Mouse (Mus musculus) frontal cortex, postnatal 25 days (tissue): Measurements from ENCODE around the gene Gfm1.

ENCODE experiments used
- DNase-seq, 2 experiments: peaks; one replicate each; pipeline ENCODE4 v3.0.0; 2022; ENCODE audit warnings: low spot score in 2 of 2

Gfm1 gene

DNA sequence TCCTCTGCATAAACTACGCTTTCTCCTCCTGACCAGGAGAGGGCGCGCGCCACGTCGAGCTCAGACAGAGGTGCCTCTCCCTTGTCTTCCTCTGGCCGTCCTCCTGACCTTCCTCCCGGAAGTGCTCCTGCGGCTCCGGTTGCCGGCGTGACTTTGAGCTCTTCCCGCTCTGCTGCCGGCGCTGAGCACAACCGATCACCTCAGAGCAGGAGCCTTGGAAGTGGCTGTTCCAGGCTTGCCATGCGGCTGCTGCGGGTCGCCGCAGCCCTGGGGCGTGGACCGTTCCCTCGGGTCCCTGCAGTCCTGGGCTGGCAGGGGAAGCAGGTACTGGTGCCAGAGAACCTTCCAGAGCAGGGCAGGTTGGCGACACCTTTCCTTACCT is at the start of gene Gfm1:
Gene Gfm1 (plus strand): TSS at position 98 of the 382 bp plus-strand sequence.
- DNase-seq, result peak; percentile 78 to 85

DNA sequence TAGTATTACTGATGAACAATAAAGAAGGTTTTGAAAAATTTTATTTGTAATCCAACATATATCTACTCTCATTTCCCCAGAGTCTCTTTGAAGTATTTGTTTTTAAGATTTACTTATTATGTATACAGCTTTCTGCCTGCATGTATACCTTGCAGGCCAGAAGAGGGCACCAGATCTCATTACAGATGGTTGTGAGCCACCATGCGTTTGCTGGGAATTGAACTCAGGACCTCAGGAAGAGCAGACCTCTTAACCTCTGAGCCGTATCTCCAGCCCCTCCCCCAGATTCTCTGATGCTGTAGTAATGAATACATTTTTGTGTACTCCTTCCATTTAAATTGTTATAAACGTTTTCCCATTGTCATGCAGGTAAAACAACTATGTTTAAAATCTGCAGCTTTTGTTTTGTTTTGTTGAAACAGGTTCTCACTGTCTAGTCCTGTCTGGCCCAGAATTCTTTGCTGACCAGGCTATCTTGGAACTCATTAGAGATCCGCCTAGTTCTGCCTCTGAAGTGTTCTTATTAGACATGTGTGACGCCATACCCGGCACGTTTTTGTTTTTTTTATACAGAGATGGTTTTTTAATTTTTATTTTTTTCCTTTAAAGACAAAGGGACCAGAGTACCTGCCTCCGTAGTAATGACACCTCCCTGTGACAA is 428 bp upstream of the Gfm1 start:
- no peak for DNase-seq

DNA sequence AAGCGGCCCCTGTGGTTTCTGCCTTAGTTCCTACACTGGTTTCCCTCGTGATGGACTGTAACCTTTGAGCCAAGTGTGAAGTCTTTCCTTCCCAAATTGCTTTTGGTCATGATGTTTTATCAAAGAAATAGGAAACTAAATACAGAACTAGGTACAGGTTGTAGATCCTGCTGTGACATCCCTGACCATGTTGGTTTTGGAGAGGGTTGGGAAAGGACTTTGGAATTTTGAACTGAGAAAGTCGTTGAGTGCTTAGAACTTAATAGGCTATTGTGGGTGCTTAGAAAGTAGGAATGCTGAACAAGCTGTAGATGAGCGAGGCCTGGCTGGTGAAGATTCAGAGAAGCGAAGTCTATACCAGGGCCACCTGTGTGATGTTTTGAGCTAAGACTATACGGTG is 4.1 kb downstream of the Gfm1 start:
- DNase-seq, result no peak

DNA sequence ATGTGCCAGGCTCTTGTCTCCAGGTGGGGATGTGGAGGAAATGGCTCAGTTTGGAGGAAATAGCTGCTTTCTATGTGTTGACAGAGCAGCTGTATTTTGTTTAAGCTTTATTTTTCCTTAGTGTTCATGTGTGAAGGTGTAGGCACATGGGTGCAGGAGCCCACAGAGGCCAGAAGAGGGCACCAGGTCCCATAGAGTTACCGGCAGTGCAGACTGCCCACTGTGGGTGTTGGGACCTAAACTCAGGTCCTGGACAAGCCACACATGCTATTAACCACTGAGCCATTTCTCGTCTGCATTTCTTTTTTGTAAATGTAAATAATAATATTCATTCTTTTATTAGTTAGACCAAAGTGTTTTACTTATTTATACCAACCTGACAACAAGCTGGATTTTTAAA is 17.2 kb downstream of the Gfm1 start:
- DNase-seq, result no peak

DNA sequence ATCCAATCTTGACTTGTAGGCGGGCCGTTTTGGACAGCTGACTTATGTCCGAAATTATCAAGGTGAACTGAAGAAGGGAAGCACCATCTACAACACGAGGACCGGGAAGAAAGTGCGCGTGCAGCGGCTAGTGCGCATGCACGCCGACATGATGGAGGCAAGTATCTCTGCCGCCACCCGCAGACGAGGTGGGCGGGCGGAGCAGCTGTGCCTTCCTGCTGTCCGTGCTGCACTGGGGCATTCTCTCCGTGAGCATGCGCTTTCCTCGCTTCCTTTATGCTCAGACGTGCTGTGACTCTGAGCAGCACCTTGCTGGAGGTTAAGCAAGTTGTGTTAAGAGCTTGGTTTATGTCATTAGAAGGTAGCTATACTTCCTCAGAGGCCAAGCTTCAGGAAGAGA is 19.8 kb downstream of the Gfm1 start:
- no peak for DNase-seq

DNA sequence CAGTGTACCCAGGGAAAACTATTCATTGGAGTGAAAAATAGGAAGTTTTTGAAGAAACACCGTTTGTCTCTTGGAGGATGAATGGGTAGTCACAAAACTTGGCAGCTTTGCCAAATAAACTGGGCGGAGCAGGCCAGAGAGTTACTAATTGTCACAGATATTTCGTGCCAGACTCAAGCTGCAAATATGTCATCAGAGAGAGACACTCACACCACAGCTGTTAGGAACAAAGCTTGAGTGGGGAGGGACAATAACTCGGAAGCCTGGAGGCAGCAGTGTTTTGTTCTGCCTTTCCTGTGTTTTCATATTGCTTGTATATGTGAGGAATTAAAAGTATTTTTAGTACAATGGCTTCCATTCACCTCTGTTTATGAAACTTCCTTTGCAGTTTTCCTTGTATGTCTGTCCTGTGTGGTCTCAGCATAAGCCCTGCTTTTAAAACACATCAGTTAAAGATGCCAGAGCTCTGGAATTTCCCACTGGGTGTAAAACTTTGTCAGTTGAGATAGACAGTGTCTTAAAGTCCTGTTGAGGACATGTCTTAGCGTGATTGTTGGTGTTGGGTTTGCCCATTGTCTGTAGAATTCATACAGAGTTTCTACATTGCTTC is 20.8 kb downstream of the Gfm1 start:
- DNase-seq, result no peak

DNA sequence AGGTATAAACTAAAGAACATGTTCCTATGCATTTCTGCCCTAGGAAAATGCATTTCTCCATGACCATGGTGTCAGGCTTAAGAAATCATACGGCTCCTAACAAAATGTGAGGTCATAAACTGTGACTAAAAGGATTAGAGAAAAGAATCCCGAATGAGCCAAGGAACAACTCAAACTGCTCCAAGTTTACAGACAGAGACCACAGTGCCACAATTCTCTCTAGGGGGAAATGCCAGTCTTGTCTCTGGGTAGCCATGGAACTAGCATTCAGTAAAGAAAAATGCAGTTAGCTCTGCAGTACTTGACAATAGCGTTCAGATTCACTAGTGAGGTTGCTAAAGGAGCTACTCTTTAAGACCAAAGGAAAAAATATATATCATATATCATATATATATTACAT is 30.0 kb downstream of the Gfm1 start:
- DNase-seq, result no peak

DNA sequence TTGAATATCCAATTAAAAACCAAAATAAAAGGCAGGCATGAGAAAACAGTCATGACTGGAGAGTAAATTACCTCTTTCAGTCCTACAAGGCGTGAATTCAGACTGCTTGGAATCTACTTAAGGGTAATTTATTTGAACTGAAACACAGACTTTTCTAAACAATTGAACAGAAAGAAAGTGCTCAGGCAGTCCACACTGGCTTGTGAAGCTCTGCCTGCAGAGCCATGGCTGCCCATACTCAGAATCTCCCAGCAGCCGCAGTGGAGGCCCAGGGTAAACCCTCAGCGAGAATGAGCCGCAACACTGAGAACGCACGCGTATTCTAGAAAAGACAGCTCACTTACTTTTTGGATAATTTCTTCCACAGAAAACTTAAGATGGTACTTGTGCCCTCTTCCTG is 32.1 kb downstream of the Gfm1 start:
- DNase-seq, result no peak

DNA sequence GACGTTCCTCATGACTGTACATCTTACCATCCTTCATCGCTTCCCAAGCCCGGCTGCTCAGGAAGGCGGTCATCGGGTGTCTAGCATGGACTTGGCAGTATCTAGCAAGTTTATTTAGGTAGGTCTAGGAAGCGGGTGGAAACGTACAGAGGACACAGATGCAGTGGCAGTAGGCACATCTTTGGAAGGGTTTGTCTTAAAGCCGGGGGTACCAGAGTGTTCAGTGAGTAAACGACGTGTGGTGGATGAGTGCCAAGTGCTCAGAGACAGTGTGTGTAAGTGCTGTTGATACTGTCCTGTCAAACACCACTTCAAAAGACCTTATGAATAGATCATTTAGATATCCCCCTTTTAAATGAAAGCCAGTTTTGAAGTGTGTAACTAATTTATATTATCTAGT is 32.7 kb downstream of the Gfm1 start:
- DNase-seq, result no peak

DNA sequence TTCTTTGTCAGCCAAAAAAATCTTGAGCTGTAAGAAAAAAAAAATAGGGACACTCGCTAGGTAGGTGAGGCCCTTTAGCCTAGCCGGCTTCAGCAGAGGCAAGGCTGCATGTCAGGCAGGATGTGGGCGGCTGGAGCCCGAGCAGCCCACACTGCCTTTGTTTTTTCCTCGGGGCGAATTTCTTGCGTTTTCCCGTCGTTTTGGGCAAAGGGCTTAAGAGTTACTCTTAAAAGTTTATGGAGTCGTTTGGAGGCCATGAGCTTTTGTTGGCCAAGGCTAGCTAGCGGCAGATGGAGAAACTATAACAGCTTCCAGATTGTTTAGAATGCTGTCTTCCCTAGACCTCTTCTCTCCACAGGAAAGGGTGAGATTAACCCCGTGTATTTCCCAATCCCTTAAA is 33.1 kb downstream of the Gfm1 start:
- DNase-seq, result no peak

DNA sequence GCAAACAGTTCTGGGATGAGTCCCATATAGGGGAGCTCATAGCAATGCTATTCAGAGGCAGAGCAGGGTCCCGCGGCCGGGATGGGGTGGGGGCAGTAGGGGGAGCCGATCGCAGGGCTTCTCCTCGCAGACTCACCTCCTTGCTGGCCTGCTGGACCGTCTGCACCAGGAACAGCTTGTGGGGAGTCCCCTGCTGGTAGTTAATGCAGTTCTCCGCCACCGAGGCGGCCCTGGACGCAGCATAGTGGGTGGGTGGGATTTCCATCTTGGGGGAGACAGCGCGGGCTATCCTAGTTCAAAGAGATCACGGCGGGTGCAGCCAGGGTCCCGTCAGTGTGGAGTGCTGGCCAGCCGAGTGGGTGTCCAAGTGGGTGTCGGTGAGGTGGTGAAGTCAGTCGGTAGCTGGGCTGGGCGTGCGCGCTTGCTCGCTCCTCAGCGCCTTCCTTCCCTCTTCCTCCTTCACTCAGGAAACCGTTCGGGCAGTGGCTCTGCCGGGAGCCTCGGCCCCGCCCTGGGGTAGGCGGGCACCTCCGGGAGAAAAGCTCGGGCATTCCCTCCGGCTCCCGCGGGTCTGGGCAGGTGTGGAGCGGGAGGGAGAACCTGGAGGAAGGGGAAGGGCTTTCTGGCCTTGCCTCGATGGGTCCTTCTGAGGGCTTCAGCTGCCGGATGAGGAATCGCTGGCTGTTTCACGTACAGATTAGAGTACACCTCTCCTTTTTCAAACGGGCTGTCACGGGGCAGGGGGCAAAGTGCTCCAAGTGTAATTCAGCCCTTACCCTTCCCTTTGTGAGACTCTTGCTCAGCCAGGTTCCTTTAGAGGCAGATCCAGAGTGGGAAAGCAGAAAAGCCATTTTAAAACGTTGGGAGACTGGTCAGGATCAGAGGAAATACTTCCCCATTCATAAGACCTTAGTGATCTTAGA is 33.8 kb downstream of the Gfm1 start, which contains the start of gene Lxn:
Gene Lxn (minus strand): TSS at position 477 of the 923 bp plus-strand sequence.
- peak; percentile 32 to 55 for DNase-seq

DNA sequence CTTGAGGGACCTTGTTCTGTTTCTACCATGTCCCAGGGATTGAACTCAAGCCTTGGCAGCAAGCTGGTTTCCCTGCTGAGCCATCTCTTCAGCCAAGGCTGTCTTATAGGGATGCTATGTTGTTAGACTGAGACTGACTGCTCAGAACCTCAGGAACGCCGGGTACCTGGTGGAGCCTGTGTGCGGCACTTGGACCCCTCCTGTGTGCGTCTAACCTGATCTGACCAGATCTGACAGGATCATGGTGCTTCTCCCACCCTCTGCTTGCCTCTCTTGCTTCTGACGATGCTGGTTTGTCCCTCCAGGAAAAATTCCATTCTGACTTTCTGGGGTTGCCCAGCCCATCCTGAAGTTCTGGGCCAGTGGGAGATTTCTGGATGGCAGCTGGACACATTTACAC is 36.7 kb downstream of the Gfm1 start:
- no peak for DNase-seq

DNA sequence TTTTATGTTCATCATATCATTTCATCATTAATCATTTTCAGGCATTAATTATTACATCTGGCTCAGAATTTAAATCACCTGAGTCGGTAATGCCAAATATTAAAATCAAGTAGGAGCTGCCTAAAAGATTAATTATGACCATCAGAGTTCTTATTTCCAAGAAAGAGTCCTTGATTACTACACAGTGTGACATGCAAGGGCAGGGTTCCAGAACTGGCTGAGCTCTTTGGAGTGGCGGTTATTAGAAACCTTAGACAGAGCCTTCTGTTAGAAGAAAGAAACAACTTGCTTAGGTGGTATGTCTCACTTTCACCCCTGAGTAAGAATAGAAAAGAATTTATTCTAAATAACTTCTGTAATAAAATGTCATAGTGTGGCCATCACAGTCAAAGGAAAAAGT is 37.4 kb downstream of the Gfm1 start:
- DNase-seq, result no peak

DNA sequence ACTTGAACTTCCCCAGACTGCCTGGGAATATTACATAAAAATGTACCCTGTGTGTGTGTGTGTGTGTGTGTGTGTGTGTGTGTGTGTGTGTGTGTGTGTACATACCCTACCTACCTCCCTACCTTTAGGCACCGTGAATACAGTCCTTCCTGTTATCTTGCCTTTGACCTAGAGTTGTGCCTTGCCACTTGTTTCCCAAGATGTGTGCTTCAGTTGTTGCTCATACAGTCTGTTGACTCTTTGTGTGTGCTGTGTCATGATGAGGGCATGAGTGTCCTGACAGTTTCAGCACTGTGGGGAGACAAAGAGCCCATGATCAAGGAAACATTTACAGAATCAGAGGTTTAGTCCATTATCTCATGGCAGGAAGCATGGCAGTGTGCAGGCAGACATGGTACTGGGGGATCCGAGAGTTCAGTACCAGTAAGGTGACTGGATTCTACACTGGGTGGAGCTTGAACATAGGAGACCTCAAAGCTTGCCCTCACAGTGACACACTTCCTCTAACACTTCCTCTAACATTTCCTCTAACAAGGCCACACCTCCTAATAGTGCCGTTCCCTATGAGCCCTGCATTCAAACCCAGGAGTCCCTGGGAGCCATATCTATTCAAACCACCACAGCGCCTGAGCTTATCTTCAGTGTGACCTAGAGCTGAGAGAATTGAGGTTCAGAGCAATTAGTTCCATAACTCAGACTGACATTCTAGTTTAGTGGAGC is 41.7 kb downstream of the Gfm1 start:
- DNase-seq, result no peak

DNA sequence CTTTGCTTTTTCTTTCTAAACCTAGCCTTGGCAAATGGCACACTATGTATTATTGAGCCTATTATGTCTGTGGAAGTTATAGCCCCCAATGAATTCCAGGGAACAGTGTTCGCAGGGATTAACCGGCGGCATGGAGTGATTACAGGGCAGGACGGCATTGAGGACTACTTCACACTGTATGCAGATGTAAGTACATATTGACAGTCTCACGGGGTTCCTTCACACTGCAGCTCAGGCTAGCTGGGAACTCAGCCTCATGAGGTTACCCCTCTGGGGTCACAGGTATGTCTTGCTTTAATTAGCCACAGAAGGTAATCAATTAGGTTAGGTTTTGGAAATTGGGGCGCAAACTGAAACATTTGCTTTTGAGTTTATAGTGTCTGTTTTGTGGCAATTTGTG is 43.5 kb downstream of the Gfm1 start:
- no peak for DNase-seq

DNA sequence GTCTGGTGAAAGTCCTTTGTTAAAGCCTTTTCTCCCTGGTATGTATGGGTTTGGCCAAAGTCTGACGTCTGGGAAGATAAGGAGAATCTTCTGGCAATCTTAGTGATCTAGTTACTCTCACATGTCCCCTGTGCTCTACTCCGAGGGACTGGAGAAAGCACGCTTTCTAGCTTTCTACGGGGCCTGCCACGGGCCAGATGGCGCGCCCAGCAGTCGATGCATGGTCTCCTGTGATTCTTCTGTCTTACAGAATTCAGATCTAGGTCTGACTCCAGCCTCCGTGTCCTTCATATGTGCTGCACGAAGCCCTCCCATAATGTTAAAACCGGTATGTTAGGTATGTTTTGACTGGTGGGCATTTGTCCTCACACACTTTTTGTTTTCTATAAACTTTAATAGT is 49.9 kb downstream of the Gfm1 start:
- DNase-seq, result no peak

DNA sequence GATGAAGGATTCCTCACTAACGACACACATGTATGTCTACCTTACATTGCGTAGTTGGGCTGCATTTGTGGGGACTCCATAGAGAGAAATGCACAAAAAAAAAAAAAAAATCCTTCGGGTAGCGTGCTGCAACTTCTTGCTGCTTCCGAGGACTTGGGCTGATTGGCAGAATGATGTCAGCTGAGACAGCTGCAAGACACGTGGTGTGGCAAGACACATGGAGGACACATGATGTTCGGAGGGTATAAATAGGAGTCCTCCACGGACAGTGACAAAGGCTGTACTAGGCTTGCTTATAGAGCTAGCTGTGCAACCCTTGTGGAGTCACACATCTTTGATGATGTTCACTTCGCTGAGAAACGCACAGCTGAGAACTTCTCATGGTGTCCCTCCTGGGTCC is 52.5 kb downstream of the Gfm1 start:
- DNase-seq, result no peak

DNA sequence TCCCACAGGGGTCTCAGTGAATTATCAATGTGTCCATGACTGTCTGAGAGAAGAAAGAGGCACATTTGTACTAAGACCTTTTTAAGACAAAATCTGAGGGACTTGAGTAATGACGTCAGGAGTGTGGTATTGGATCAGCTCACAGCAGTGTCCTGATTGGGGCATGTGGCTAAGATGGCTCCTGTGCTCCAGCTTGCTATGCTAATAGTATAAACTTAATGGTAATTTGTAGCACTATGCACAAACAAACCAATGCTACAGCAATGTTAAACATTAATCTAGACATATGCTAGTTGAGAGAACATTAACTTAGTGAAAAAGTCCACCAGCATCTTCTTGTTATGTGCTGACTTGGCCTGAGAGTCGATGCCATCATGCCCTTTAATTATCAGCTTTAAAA is 55.3 kb downstream of the Gfm1 start:
- DNase-seq, result no peak

DNA sequence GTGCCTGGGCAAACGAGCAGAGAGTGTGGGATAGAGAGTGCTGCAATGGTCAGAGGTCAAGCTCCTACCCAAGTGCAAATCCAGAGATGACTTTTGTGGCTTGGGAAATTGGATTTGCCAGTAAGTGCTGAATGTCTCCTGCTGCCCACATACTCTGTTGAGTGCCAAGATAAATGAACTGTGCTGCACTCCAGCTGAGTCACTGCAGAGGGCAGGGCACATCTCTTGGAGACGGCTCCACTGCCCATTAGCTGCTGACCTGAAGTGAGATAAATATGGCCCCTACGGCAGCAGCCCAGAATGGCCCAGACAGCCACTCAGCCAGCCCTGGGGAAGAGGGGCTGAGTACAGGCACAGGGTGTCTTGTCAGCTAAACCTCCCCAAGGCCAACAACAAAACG is 60.3 kb downstream of the Gfm1 start:
- DNase-seq, result no peak

DNA sequence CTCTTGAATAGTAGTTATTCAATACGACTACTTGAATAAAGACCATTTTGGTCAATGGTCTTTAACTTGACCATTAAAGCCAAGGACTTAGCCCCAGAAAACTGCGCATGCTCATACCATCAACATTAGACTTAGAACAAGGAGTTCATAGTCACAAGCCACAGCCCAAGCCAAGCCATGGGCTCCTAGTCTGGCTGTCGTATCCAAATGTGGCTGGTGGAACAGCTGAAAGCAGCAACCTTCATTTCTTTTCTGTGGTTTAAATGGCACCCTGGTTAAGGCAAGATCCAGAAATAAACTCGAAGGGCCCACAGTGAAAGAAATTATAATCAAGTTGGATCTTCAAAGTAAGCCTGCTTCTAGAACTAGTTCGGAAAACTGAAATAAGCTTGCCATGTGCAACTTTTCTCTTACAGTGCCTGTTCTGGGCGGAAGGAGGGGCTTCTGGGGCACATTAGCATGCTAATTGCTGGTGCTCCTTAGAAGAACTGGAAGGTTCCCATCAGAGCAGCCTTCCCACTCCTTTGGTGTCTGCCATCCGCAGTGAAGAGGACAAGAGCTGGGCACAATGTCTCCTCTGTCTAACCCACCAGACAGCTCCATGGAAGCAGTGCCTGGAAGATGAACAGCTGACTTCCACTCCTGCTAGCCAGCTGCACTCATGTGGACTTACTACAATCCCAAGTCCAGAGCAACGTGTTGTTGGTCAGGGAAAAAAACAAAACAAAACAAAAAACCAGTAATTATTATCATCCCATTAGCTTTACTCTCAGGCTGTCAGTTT is 62.4 kb downstream of the Gfm1 start:
- no peak for DNase-seq

DNA sequence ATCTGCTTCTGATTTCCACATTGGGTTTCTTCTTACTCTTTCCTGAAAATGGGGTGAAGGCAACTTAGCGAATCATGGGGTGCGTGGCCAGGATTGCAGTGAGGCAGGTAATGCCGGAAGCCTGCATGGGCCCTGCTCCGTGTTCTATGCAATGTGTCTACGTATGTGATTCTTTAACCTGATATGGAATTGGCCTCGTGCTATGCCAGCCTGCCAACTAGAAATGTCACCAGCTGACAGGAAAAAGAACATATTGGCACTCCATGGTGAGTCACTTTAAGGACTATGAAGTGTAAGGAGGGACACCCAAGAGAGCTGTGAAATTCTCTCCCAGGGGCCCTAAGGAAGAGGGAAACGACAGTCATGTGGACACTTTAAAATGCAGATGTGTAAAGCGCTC is 63.2 kb downstream of the Gfm1 start:
- DNase-seq, result no peak
